Mouse (Mus musculus) embryo, embryonic 10 days (tissue): Measurements from ENCODE around the gene Olfr503.
"Not testable (repeated sequence)": the region's sequence is repeated elsewhere in the genome, so short reads cannot be mapped to it uniquely, and the experiment has no call there.

Experiments
- DNase-seq: peaks from one replicate; pipeline ENCODE4 v3.0.0-alpha.2; 2015; ENCODE audit warnings: low spot score

Olfr503 gene

GRCm38 (mm10) chr7:108544227-108544626 lies at the start of gene Olfr503:
Olfr503 (plus strand) TSS chr7:108544527.
- DNase-seq = not testable (repeated sequence)

GRCm38 (mm10) chr7:108524965-108525364 lies 19.4 kb upstream of the Olfr503 start, which contains the start of gene Olfr502:
Olfr502 (minus strand) TSS chr7:108525065.
- no peak for DNase-seq

GRCm38 (mm10) chr7:108542416-108542815 lies 1.9 kb upstream of the Olfr503 start:
- no peak for DNase-seq

GRCm38 (mm10) chr7:108565693-108566092 lies 21.4 kb downstream of the Olfr503 start, which contains the start of gene Olfr504:
Olfr504 (minus strand) TSS chr7:108565793.
- no peak for DNase-seq

- DNase-seq = no peak
Observed at GRCm38 (mm10) chr7:108589797-108590196, 45.5 kb downstream of the Olfr503 start.
